Comparison of ENCODE assay signal across 8 mouse cellular contexts in genomic region chr11:102308979-102309378, GRCm38 (mm10). TPM values are rescaled to one million over a fixed set of nuclear protein-coding genes. Genes with fewer than 3 reads are reported as not detected.
DNase-seq lines count a peak whose midpoint lies in the region; ATAC-seq lines count a peak whose summit lies in the region.

No protein-coding gene starts in this region.

- peaks cover 8% of the 10 kb centered on the region; the same call in 1 of the 2 replicates for H3K36me3 ChIP-seq in embryonic facial prominence, embryonic 11.5 days (replicated peaks; ENCODE audit: control insufficient read depth, insufficient read depth, low read depth, low read length)
- peaks cover 89% of the 10 kb centered on the region for H3K36me3 ChIP-seq in limb, embryonic 10.5 days
- H3K36me3 ChIP-seq in midbrain, embryonic 12.5 days, result peaks cover 81% of the 10 kb centered on the region

- under 1% methylated on average over 27 of the region's 27 CpGs for WGBS in embryonic facial prominence, embryonic 11.5 days
- WGBS in limb, embryonic 10.5 days, result under 1% methylated on average over 27 of the region's 27 CpGs
- WGBS in midbrain, embryonic 12.5 days, result under 1% methylated on average over 27 of the region's 27 CpGs

- H3K9ac ChIP-seq in embryonic facial prominence, embryonic 11.5 days (replicated peaks; ENCODE audit: low read length), result peak overlapping the region; percentile 19
- H3K9ac ChIP-seq in midbrain, embryonic 12.5 days (replicated peaks), result peak overlapping the region; percentile 34

- DNase-seq in 3134 (ENCODE audit: extremely low read depth, insufficient read length, low spot score), result peak; percentile 96
- DNase-seq in adrenal gland, postnatal 25 days, result peak; percentile 98
- DNase-seq in embryonic facial prominence, embryonic 11.5 days (ENCODE audit: low spot score), result peak; percentile 98
- DNase-seq in heart, adult 11 months, result peak; percentile 100
- DNase-seq in kidney, adult 11 months, result peak; percentile 96
- peak; percentile 99 for DNase-seq in limb, embryonic 10.5 days (ENCODE audit: low spot score)
- peak; percentile 96 for DNase-seq in skeletal muscle tissue, adult 2 months (ENCODE audit: low read depth, low spot score)

- peak overlapping the region; percentile 4; the same call in 1 of the 2 replicates for H3K27ac ChIP-seq in embryonic facial prominence, embryonic 11.5 days (replicated peaks; ENCODE audit: low read depth, low read length)
- peak overlapping the region; percentile 72 for H3K27ac ChIP-seq in limb, embryonic 10.5 days
- peak overlapping the region; percentile 60 for H3K27ac ChIP-seq in midbrain, embryonic 12.5 days (replicated peaks)

- no peaks in the 10 kb centered on the region for H3K9me3 ChIP-seq in embryonic facial prominence, embryonic 11.5 days (replicated peaks; ENCODE audit: control insufficient read depth, low read length)
- H3K9me3 ChIP-seq in limb, embryonic 10.5 days (replicated peaks), result no peaks in the 10 kb centered on the region
- no peaks in the 10 kb centered on the region for H3K9me3 ChIP-seq in midbrain, embryonic 12.5 days

- peak; percentile 86 for ATAC-seq in embryonic facial prominence, embryonic 11.5 days (replicated peaks; ENCODE audit: insufficient number of reproducible peaks, low FRiP score, low TSS enrichment, low read depth)
- ATAC-seq in midbrain, embryonic 12.5 days (ENCODE audit: low FRiP score, low read depth), result peak; percentile 91

- H3K4me1 ChIP-seq in embryonic facial prominence, embryonic 11.5 days (ENCODE audit: control insufficient read depth, insufficient read depth, low read length), result peaks cover 5% of the 10 kb centered on the region
- peaks cover 39% of the 10 kb centered on the region for H3K4me1 ChIP-seq in limb, embryonic 10.5 days
- H3K4me1 ChIP-seq in midbrain, embryonic 12.5 days, result peaks cover 27% of the 10 kb centered on the region

- H3K27me3 ChIP-seq in embryonic facial prominence, embryonic 11.5 days (ENCODE audit: control insufficient read depth, insufficient read depth, low read length), result no peaks in the 10 kb centered on the region
- H3K27me3 ChIP-seq in limb, embryonic 10.5 days (ENCODE audit: low read depth, poor library complexity, severe bottlenecking), result no peaks in the 10 kb centered on the region
- H3K27me3 ChIP-seq in midbrain, embryonic 12.5 days, result no peaks in the 10 kb centered on the region

- peak overlapping the region; percentile 32 for H3K4me2 ChIP-seq in embryonic facial prominence, embryonic 11.5 days (ENCODE audit: low read depth, low read length)
- peak overlapping the region; percentile 60 for H3K4me2 ChIP-seq in midbrain, embryonic 12.5 days (replicated peaks)

- H3K4me3 ChIP-seq in embryonic facial prominence, embryonic 11.5 days (ENCODE audit: low read depth, low read length), result peak overlapping the region; percentile 23
- H3K4me3 ChIP-seq in limb, embryonic 10.5 days, result peak overlapping the region; percentile 47
- peak overlapping the region; percentile 37 for H3K4me3 ChIP-seq in midbrain, embryonic 12.5 days

RNA-seq across cellular contexts. Expression of gene Ubtf, which starts 10.6 kb away (rescaled TPM):
- total RNA-seq in adrenal gland, postnatal 25 days (2021), result 113 and 116 TPM in 2 replicates
- 81.0 and 84.5 TPM in 2 replicates for polyA plus RNA-seq in embryonic facial prominence, embryonic 11.5 days (2014; fragmentation: Nextera tagmentation; extraction: Ambion mirVana)
- 102 and 108 TPM in 2 replicates for polyA plus RNA-seq in limb, embryonic 10.5 days (2016; fragmentation: Nextera tagmentation; extraction: Ambion mirVana)
- polyA plus RNA-seq in midbrain, embryonic 12.5 days (2016; fragmentation: Nextera tagmentation; extraction: Ambion mirVana), result 102 and 121 TPM in 2 replicates

RNA-seq across cellular contexts. Expression of gene Atxn7l3, which starts 12.5 kb away (rescaled TPM):
- 53.6 and 62.4 TPM in 2 replicates for total RNA-seq in adrenal gland, postnatal 25 days (2021)
- 15.1 and 17.3 TPM in 2 replicates for polyA plus RNA-seq in embryonic facial prominence, embryonic 11.5 days (2014; fragmentation: Nextera tagmentation; extraction: Ambion mirVana)
- polyA plus RNA-seq in limb, embryonic 10.5 days (2016; fragmentation: Nextera tagmentation; extraction: Ambion mirVana), result 16.6 and 20.1 TPM in 2 replicates
- 24.7 and 26.6 TPM in 2 replicates for polyA plus RNA-seq in midbrain, embryonic 12.5 days (2016; fragmentation: Nextera tagmentation; extraction: Ambion mirVana)

RNA-seq across cellular contexts. Expression of gene Tmub2, which starts 24.2 kb away (rescaled TPM):
- total RNA-seq in adrenal gland, postnatal 25 days (2021), result 50.6 and 63.0 TPM in 2 replicates
- polyA plus RNA-seq in embryonic facial prominence, embryonic 11.5 days (2014; fragmentation: Nextera tagmentation; extraction: Ambion mirVana), result 40.9 and 50.1 TPM in 2 replicates
- 37.3 and 44.0 TPM in 2 replicates for polyA plus RNA-seq in limb, embryonic 10.5 days (2016; fragmentation: Nextera tagmentation; extraction: Ambion mirVana)
- 65.5 and 69.4 TPM in 2 replicates for polyA plus RNA-seq in midbrain, embryonic 12.5 days (2016; fragmentation: Nextera tagmentation; extraction: Ambion mirVana)

RNA-seq across cellular contexts. Expression of gene Asb16, which starts 40.4 kb away (rescaled TPM):
- total RNA-seq in adrenal gland, postnatal 25 days (2021), result 0.36 TPM in 1 of 2 replicates, not detected in the other
- 0.11 TPM in 1 of 2 replicates, not detected in the other for polyA plus RNA-seq in embryonic facial prominence, embryonic 11.5 days (2014; fragmentation: Nextera tagmentation; extraction: Ambion mirVana)
- 0.06 and 0.08 TPM in 2 replicates for polyA plus RNA-seq in limb, embryonic 10.5 days (2016; fragmentation: Nextera tagmentation; extraction: Ambion mirVana)
- not detected in 2 replicates for polyA plus RNA-seq in midbrain, embryonic 12.5 days (2016; fragmentation: Nextera tagmentation; extraction: Ambion mirVana)

RNA-seq across cellular contexts. Expression of gene Slc4a1, which starts 57.0 kb away (rescaled TPM):
- 1.0 and 1.8 TPM in 2 replicates for total RNA-seq in adrenal gland, postnatal 25 days (2021)
- 25.8 and 28.5 TPM in 2 replicates for polyA plus RNA-seq in embryonic facial prominence, embryonic 11.5 days (2014; fragmentation: Nextera tagmentation; extraction: Ambion mirVana)
- 34.5 and 37.2 TPM in 2 replicates for polyA plus RNA-seq in limb, embryonic 10.5 days (2016; fragmentation: Nextera tagmentation; extraction: Ambion mirVana)
- 26.7 and 30.4 TPM in 2 replicates for polyA plus RNA-seq in midbrain, embryonic 12.5 days (2016; fragmentation: Nextera tagmentation; extraction: Ambion mirVana)

Comparison
In these comparisons a context has a peak if more than half of its experiments do, and no peak if none do; other contexts are left out.
1. Peak in every context shown above with its lines: DNase-seq, ATAC-seq, H3K4me3 ChIP-seq and H3K27ac ChIP-seq.
2. H3K27ac ChIP-seq: peak in every context shown above with its lines; median percentile 72 in limb, embryonic 10.5 days; 60 in midbrain, embryonic 12.5 days; 4 in embryonic facial prominence, embryonic 11.5 days.